Mouse (Mus musculus) cortical plate, adult 2 months (tissue): ENCODE results near the gene Kmt2b. TPM values are rescaled to one million over a fixed set of nuclear protein-coding genes. Genes with fewer than 3 reads are reported as not detected.
A peak's percentile ranks its signal among the peaks of the same experiment; 100 is the strongest.

Experiments used
- H3K27ac ChIP-seq: fragments of 200-500 bp; 2 replicates; pipeline ENCODE4 v1.5.1; 2012; ENCODE audit warnings: low read length, control low read depth, inconsistent platforms; ENCODE audit not compliant: insufficient read depth
- H3K4me1 ChIP-seq: fragments of 200-500 bp; 2 replicates; pipeline ENCODE4 v1.6.1; 2011; ENCODE audit warnings: low read length; ENCODE audit not compliant: control insufficient read depth, insufficient read depth
- H3K4me3 ChIP-seq: fragments of 200-500 bp; 2 replicates; pipeline ENCODE4 v1.5.1; 2011; ENCODE audit warnings: mild to moderate bottlenecking, low read length, control low read depth; ENCODE audit not compliant: insufficient read depth
- CTCF ChIP-seq: fragments of 200-500 bp; IDR thresholded peaks from 2 replicates; pipeline ENCODE4 v1.5.1; 2011; ENCODE audit warnings: mild to moderate bottlenecking, control low read depth, low read length; ENCODE audit not compliant: insufficient read depth; ENCODE audit errors: extremely low read depth
- POLR2A ChIP-seq: fragments of 200-500 bp; IDR thresholded peaks from 2 replicates; pipeline ENCODE4 v1.6.1; 2011; ENCODE audit warnings: mild to moderate bottlenecking, low read length, control low read depth; ENCODE audit not compliant: insufficient read depth; ENCODE audit errors: extremely low read depth
- polyA plus RNA-seq: library from polyadenylated mRNA; depleted of rRNA; stranded (reverse); fragments of >200 nt; gene quantifications from 2 replicates; pipeline ENCODE4 v1.2.3, GENCODE M21; 2012

The Kmt2b gene
- polyA plus RNA-seq, 1 experiment, result 40.0 TPM

DNA sequence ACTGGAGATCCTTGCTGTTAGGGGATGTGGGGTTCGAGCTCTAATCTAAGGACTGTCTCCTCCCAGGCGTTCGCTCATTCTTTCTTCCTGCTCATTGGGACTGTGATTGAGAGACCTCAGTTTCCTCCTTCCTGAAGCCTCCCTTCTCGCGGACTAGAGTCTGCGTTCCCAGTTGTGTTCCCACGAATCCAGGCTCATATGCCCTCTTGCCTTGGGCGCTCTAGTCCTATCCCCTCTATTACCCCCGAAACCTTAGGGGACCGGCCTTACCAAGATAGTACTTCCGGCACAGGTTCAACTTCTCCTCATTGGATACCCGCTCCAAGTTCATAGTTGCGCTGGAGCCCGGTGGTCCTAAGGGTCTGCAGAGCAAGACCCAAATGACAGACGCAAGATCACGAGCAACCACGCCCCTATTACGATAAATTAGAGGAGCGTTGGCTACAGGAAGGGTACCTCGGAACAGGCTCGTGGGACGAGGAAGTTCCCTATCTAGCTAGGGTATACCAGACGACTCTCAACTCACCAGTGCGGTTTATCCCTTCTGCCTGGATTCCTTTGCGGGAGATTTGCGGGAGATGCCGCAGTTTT lies 25.9 kb downstream of the Kmt2b start:
- Histone ChIP-seq H3K4me3 (peak overlapping the region; percentile 50), H3K4me1 (peaks cover 3% of the 10 kb centered on the region; the same call in 1 of the 2 replicates), H3K27ac (peak overlapping the region; percentile 11)
- TF ChIP-seq CTCF (no peak), POLR2A (no peak)

DNA sequence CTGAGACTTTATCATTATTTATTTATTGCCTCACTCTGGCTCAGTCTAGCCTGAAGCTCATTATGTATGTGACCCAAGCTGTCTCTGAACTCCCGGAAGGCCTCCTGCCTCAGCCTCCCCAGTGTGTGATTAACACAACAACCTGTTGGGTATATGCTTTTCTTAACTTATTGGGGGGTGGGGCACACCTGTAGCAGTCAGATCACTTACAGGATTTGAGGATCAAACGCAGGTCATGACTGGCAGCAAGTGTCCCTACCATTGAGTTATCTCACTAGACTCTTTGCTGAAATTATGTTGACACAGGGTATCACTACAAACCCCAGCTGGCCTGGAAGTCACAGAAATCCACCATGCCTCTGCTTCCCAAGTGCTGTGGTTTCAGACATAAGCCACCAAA lies 28.2 kb downstream of the Kmt2b start:
- no peak for TF ChIP-seq POLR2A
- TF ChIP-seq CTCF, result no peak
- Histone ChIP-seq H3K4me3 (no peak overlapping the region), H3K27ac (no peak overlapping the region), H3K4me1 (peaks cover 3% of the 10 kb centered on the region; the same call in 1 of the 2 replicates)

DNA sequence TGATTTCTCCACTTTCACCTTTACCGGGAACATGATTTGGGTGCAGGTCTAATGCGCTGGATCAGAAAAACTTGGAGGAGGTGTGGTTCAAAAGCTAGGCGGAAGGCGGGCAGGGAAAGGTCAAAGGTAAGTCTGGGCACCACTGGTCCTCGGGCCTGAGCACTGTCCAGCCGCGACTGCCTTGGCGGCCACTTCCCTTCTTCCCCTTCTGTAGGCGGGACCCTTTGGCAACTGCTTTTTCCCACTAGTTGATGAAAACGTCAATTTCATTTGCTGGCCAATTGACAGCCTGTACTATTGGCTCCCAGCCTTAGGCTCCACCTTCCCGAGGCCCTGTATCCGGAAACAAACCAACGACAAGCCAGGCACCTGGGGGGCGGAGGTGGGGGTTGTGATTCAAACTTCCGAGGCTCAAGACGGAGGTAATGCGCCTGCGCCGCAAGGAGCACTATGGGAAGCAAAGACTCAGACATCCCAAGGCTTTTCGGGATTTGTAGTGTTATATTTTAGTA lies 29.0 kb downstream of the Kmt2b start, which contains the start of gene Lin37:
Lin37 (minus strand) TSS at position 396 of the 512 bp plus-strand sequence.
- H3K4me3 ChIP-seq, result peak within 1 kb of the TSS; percentile 57
- peaks cover 3% of the 10 kb centered on the region; the same call in 1 of the 2 replicates for H3K4me1 ChIP-seq
- no peak for TF ChIP-seq CTCF
- peak; percentile 92 for TF ChIP-seq POLR2A
- H3K27ac ChIP-seq, result peak within 1 kb of the TSS; percentile 13; the same call in 1 of the 2 replicates

DNA sequence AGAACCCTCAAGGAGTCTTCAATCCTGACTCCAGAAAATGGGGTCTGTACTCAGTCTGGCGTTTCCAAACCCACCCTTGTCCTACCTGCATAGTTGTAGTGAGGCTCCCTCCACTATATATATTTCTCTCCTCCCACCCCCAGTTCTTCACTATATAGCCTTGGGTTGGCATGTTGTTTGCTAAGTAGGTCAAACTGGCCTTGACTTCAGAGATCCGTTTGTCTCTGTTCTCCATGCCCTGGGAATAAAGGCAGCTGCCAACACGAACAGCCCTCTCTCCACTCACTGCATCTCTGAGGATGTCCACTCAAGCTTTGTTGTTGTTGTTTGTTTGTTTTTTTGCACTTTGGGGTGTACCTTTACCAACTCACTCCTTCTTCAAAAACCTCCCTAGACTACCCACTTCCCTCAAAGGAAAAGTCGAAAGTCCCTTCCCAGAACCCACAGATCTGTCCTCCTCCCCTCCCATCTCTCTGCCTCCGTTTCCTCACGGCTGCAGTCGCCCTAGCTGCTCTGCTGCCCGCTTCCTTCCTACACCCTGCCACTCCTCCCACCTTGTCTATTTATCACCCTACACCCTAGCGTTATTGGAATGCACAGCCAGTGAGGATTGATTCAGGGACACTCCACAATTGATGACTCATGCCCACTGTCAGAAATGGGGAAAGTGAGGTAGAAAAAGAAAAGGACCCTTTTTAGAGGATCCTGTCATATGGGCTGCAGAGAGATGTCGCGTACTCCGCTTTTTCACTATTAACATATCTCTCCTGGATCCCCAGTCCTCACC lies 29.7 kb downstream of the Kmt2b start:
- Histone ChIP-seq H3K4me1 (peaks cover 1% of the 10 kb centered on the region; the same call in 1 of the 2 replicates), H3K4me3 (peak overlapping the region; percentile 57), H3K27ac (peak overlapping the region; percentile 13; the same call in 1 of the 2 replicates)
- TF ChIP-seq CTCF (no peak), POLR2A (no peak)

DNA sequence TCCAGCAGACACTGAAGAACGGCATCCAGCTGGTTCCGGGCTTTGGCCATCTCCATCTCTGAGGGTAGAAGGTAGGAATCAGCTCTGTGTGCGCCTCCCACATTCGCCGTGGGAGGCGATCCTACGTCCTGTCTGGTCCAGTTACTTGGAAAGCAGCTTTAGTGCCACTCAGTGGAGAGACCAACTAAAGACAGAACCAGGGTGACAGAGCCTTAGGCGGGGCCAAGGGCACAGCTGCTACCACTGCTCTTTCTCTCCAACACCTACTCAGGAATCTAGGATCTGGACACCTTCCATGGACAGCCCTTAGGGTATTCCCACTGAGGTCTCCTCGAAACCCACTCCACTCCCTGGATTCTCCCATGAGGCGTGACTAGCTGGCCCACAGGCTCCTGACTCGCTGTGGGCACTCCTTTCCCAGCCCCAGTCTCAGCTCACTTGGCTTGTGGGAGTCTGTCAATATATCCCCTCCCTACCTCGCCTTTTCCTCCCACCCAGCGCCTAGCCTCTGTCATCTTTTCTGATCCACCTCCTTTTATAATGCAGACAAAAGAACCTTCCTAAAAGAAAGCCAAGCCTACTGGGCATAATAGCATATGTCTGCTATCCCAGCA lies 30.5 kb downstream of the Kmt2b start:
- peak overlapping the region; percentile 57; the same call in 1 of the 2 replicates for H3K4me3 ChIP-seq
- 0 out of 2 replicates have a peak, but pooled peaks have one; percentile 14 for TF ChIP-seq POLR2A
- TF ChIP-seq CTCF, result no peak
- no peaks in the 10 kb centered on the region for H3K4me1 ChIP-seq
- H3K27ac ChIP-seq, result 0 out of 2 replicates have a peak overlapping the region, but pooled peaks have one; percentile 13

DNA sequence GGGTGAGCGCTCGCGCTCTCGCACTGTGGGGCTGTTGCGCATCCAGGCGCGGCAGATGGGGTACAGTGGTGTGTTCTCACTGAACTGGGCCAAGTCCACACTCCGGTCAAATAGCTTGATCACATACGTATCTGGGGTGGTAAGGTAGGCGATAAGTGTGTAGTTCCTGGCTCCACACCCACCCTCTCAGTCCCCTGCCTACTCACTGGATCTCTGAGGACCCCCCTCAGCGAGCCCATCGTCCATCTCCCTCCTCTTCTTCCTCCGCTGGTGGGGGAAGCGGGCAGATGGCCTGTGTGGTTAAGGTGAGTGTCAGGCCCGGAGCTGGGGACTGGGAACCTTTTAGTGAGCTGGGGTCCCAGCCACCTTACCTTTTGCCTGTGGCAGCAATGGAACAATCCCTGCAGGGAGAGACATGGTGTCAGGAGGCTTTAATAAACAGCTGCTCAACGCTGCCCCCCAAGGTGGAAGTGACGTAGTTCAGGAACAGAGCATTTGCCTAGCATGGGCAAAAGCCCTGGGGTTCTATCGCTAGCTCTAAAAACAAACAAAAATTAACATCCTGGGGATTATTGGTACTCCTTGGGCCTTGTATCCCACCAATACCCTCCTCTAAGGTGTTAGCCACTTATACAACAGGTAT lies 31.5 kb downstream of the Kmt2b start:
- TF ChIP-seq CTCF, result peak; percentile 26; the same call in 1 of the 2 replicates
- TF ChIP-seq POLR2A, result no peak
- no peak overlapping the region for H3K4me3 ChIP-seq

DNA sequence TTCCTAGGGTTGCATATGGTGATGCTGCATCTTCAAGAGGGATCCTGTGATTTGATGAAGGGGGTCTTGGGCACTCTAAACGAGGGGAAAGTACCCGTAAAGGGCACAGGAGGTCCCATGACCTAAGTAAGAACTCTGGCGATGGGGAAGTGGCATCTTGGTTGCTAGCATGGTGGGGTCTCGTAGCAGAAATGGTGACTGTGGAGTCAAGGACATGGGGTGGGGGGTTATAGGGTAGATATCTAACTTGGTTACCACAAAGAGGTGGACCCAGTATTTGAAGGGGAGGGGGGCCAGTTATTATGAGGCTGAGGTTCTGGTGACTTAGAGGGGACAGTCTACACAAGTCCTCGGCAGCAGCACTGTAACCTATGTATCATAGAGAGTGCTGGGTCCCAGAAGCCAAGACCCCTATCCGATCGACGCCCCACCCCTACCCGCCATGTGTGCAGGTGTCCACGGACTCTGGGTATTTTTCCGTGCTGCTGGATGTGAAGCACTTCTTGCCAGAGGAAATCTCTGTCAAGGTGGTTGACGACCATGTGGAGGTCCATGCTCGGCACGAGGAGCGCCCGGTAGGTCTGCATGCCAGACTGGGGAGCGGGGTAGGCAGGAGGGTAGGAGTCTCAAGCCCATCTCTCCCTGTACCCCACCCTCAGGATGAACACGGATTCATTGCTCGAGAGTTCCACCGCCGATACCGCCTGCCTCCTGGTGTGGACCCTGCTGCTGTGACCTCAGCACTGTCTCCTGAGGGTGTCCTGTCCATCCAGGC lies 34.5 kb downstream of the Kmt2b start:
- Histone ChIP-seq H3K4me1 (no peaks in the 10 kb centered on the region), H3K27ac (no peak overlapping the region), H3K4me3 (no peak overlapping the region)
- TF ChIP-seq CTCF, result no peak
- no peak; the same call in 1 of the 2 replicates for TF ChIP-seq POLR2A

More for the DNA sequence above, 31.5 kb downstream of the Kmt2b start:
- H3K4me1 ChIP-seq, result no peaks in the 10 kb centered on the region
- no peak overlapping the region for H3K27ac ChIP-seq

DNA sequence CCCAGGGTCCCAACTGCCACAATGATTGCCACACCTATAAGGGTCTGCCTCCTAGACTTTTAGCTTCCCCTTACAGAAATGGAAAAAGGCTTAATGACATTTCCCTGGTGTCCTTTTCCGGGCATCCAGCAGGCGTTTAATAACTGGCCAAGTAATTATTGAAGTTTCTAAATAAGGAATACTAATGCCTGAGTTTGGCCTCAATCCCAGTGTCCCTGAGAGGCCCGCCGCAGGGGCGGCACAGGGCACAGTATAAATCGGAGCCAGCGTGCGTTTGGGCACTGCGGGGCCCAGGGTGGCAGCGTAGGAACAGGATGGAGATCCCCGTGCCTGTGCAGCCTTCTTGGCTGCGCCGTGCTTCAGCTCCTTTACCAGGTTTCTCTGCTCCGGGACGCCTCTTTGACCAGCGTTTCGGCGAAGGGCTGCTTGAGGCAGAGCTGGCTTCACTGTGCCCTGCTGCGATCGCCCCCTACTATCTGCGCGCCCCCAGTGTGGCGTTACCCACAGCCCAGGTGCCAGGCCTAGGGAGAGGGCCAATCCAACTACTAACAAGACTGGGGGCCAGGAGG lies 35.4 kb downstream of the Kmt2b start:
- Histone ChIP-seq H3K27ac (peak overlapping the region; percentile 52; the same call in 1 of the 2 replicates), H3K4me3 (peak overlapping the region; percentile 71; the same call in 1 of the 2 replicates), H3K4me1 (no peaks in the 10 kb centered on the region)
- TF ChIP-seq POLR2A (no peak), CTCF (no peak)
